Mouse (Mus musculus): ENCODE results near the gene Tnip3.
A peak's percentile ranks its signal among the peaks of the same experiment; 100 is the strongest.

Gene Tnip3

DNA sequence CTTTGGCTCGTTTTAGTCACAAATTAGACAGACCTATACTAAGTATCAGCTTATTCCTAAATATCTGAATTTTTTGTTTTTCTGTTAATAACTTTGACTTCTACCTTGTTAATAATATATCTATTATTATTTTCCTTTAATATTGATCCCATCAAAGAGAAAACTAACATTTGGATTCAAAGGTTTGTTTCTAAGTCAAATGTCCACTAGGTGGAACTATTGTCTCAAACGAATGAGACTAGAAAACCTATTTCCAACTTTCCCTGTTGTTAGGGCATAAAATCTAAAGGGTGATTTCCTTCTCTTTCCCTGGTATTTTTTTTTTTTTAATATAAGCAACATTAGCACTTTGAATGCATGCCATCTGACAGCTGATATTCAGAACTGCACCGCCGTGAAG lies 126.3 kb downstream of the Tnip3 start:
- DNase-seq: no peak

GRCm38 (mm10) chr6:65661272-65661671 lies 136.2 kb downstream of the Tnip3 start:
- DNase-seq: no peak

- no peak for DNase-seq
These were observed 136.9 kb downstream of the Tnip3 start for GRCm38 (mm10) chr6:65662050-65662449.

DNA sequence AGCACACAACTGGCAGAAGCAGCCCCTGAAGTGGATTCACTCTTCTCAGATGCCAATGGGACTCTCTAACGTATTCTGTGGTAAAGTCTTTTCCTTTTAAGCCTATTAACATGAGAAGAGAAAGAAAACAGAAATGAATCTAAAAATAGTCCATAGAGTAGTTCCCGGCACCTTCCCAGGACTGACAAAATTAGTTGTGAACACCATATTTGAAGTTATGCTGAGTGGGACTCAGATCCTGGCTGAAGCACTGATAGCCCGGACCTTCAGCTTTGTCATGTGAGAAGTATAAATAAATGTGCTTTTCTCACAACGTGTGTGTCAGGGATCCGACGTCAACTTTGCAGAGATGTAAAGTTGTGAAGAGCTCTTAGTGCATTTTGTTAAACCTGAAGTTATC lies 138.9 kb downstream of the Tnip3 start:
- DNase-seq: no peak

- no peak for DNase-seq
These were observed 141.2 kb downstream of the Tnip3 start for GRCm38 (mm10) chr6:65666295-65666694.

DNA sequence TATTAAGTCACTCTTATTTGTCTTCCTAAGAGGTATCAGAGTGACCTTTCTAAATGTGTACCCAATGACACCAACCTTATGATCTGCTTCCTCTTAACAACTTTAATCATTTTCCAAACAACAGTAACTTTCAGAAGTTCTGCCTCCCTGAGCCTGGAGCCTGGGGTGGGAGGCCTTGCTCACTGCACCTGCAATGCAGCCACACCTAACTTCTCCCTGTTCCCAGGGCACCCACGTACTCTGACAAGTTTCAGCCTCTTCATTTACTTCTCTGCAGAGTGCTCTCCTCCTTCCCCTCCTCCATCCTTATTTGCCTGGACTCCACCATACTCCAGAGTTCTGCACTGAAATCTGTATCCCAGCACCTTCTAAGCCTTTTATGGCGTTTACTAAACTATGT lies 144.9 kb downstream of the Tnip3 start:
- no peak for DNase-seq

- no peak for DNase-seq
These were observed 145.9 kb downstream of the Tnip3 start for GRCm38 (mm10) chr6:65670981-65671411.

DNA sequence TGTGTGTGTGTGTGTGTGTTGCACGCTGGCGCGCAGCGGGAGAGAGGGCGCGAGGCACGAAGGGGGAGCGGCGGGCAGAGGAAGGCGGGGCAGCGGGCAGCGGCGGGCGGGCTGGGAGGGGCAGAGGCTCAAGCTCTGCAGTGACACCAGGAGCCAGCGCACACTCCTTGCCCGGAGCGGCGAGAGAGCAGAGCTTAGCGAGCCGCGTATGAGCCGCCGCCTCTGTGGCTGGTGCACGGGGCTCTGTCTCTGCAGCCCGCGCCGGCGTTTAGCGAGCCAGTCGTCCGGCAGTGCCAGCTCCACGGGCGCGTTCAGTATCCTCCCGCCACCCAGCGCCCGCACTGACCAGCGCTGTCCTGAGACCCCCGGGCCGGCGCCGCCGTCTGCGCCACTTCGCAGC lies 146.3 kb downstream of the Tnip3 start, which contains the start of gene Ndnf:
TSS of gene Ndnf (plus strand) at position 140 of the 400 bp plus-strand sequence.
- peak; percentile 36 to 49 for DNase-seq

DNA sequence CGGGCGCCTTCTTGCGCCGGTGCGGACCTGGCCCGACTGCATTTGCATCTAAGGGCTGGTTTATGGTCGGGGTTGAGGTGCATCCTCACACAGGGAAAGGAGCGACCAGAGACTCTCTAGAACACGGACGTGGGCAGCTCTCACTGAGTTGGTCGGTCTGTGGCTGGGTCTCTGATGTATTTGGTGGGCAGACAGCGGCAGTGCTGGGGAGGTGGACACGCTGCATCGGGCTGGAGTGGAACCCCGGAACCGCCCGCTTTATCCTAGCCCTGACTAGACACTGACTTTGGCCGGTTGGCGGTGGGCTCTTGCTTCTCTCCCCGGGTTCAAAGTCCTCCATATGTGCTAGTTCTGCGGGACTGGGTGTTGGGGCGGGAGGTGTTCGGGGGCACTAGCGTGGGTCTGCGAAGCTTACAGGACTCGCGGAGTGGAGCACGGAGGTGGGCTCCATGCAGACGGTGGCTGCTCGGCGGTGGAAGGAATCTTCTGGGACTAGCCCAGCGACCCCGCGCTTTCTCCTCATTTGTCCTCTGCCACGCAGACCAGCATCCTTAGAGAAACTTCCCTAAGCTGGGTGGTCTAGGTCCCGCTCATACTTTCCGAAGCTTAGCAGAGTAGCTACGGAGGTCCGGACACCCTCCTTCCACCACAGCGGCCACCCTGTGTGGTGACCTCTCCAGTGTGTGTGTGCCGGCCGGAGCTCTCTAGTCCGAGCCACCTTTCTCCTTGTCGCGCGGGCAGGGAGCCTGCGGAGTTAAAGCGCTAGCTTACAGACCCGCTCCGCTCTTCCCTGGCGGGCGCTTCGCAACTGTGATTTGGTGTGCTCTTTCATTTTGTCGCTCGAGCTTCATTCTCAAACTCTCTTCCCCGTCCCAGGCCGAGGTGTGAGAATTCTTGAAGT lies 147.3 kb downstream of the Tnip3 start:
- peak in 1 of 2 experiments; percentile 13 for DNase-seq
